Mouse (Mus musculus) neural tube, embryonic 11.5 days (tissue): Measurements from ENCODE around the gene Zswim7. TPM values are rescaled to one million over a fixed set of nuclear protein-coding genes. Genes with fewer than 3 reads are reported as not detected.

ENCODE experiments used
- ATAC-seq: fragments of 200-750 bp; cut with Nextera tagmentation; 2 replicates; pipeline ENCODE4 v1.8.0; 2017; ENCODE audit warnings: moderate number of reproducible peaks, mild to moderate bottlenecking, moderate TSS enrichment, moderate library complexity; ENCODE audit not compliant: insufficient read depth, low FRiP score, low TSS enrichment
- DNase-seq: peaks from one replicate; pipeline ENCODE4 v3.0.0-alpha.2; 2015; ENCODE audit warnings: low spot score
- H3K27ac ChIP-seq: fragments of 300-500 bp; sonication (generic); 2 replicates; pipeline ENCODE4 v1.5.1; 2014; ENCODE audit warnings: low read depth, mild to moderate bottlenecking, low read length
- H3K27me3 ChIP-seq: fragments of 300-500 bp; sonication (generic); 2 replicates; pipeline ENCODE4 v1.6.1; 2014; ENCODE audit warnings: mild to moderate bottlenecking, low read length, mixed read lengths; ENCODE audit not compliant: control insufficient read depth, insufficient read depth
- H3K36me3 ChIP-seq: fragments of 300-500 bp; sonication (generic); 2 replicates; pipeline ENCODE4 v1.6.1; 2014; ENCODE audit warnings: mild to moderate bottlenecking, low read length, moderate library complexity, mixed read lengths; ENCODE audit not compliant: control insufficient read depth, insufficient read depth
- H3K4me1 ChIP-seq: fragments of 300-500 bp; sonication (generic); 2 replicates; pipeline ENCODE4 v1.6.1; 2014; ENCODE audit warnings: low read length, mixed read lengths; ENCODE audit not compliant: control insufficient read depth, insufficient read depth
- H3K4me2 ChIP-seq: fragments of 300-500 bp; sonication (generic); 2 replicates; pipeline ENCODE4 v1.6.1; 2014; ENCODE audit warnings: low read depth, mild to moderate bottlenecking, moderate library complexity
- H3K4me3 ChIP-seq: fragments of 300-500 bp; sonication (generic); 2 replicates; pipeline ENCODE4 v1.5.1; 2014; ENCODE audit warnings: low read depth, low read length
- H3K9ac ChIP-seq: fragments of 300-500 bp; sonication (generic); 2 replicates; pipeline ENCODE4 v1.6.1; 2014; ENCODE audit warnings: mild to moderate bottlenecking, low read length
- H3K9me3 ChIP-seq: fragments of 300-500 bp; sonication (generic); 2 replicates; pipeline ENCODE4 v1.6.1; 2016; ENCODE audit warnings: low read length; ENCODE audit not compliant: control insufficient read depth
- WGBS: fragments of 180-500 bp; shearing (Covaris S2); extraction: QIAGEN DNeasy Blood & Tissue Kit; methylation state at CpG from one replicate; pipeline ENCODE4 v1.1.7; 2014; 5-methylcytosine and 5-hydroxymethylcytosine counted together
- polyA plus RNA-seq: library from polyadenylated mRNA; unstranded; fragments of >200 nt; fragmentation: Nextera tagmentation; extraction: Ambion mirVana; gene quantifications from 2 replicates; pipeline ENCODE4 v1.2.1, GENCODE M21; 2014

Gene Zswim7
- polyA plus RNA-seq, 1 experiment from 2014 or later: 19.7 TPM

DNA sequence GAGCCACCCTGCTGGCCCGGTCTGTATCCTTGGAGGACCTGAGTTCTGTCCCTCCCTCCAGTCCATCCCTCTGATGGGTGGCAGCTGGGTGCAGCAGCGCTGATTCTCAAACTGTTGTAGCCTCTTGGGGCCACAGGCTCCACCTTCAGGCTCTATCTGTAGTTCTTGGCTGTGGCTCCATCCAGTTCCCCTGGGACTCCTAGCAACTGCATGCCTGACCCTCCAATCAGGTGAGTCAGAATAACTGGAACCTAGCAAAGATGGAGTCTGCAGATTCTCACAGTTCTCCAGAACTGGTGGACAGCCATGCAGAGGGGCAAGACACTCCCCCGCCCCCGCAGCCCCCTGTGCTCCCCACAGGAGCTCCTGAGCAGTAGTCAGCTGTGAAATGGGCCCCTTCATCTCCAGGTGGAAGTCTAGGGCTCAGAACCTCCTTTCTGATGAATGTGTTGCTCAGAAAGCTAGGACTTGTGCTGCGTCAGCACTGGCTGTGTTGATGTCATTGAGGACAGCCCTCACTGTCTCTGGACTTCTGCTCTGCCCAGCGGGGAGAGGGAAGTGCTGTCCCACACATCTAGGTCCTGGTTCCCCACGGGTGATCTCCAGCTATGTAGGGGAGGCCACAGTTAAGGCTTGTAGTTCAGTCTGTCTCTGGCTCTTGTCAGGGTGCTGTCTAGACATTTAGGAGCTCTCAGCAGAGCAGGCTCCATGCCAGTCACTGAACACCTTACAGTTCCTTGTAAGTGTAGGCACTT is 60.2 kb downstream of the Zswim7 start:
- no peak overlapping the region for H3K9ac ChIP-seq
- H3K36me3 ChIP-seq: no peaks in the 10 kb centered on the region
- no peak overlapping the region for H3K4me3 ChIP-seq
- no peaks in the 10 kb centered on the region for H3K27me3 ChIP-seq
- no peak overlapping the region for H3K27ac ChIP-seq
- no peak for DNase-seq
- H3K4me2 ChIP-seq: no peak overlapping the region
- no peak for ATAC-seq
- H3K9me3 ChIP-seq: no peaks in the 10 kb centered on the region
- no peaks in the 10 kb centered on the region for H3K4me1 ChIP-seq
- 81% methylated on average over 7 of the region's 7 CpGs for WGBS

DNA sequence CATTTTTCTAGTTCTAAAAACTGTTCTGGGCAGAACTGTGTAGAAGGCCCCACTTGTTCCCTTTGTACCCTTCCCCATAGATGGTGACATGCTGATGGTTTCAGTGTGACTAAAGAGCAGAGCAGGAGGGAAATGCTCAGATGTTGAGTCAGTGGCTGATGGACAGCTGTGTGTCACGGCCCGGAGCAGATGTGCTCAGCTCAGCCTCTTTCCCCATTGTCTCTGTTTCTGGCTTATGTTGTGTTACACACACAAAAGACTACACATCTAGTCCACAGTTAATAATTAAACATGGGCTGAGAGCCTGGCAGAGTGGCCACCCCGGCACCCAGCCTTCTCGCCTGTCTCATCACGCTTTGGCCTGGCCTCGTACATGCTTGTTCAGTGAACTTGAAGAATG is 63.4 kb downstream of the Zswim7 start:
- Histone ChIP-seq H3K36me3 (no peaks in the 10 kb centered on the region), H3K9me3 (no peaks in the 10 kb centered on the region), H3K4me1 (no peaks in the 10 kb centered on the region), H3K27me3 (no peaks in the 10 kb centered on the region), H3K4me3 (no peak overlapping the region), H3K27ac (no peak overlapping the region), H3K9ac (no peak overlapping the region), H3K4me2 (no peak overlapping the region)
- ATAC-seq (no peak), DNase-seq (no peak)
- 74% methylated on average over 6 of the region's 6 CpGs for WGBS

Other genes with a start within 250 kb of the Zswim7 start
- 5.2 and 6.2 TPM in 2 replicates for gene Adora2b, start 32.4 kb downstream of the Zswim7 start, polyA plus RNA-seq
- gene Ttc19, start 98 bp upstream of the Zswim7 start, polyA plus RNA-seq: 17.5 and 18.0 TPM in 2 replicates
- 13.1 and 15.3 TPM in 2 replicates for gene Pigl, start 177.1 kb upstream of the Zswim7 start, polyA plus RNA-seq
- 160 and 176 TPM in 2 replicates for gene Ncor1, start 177.2 kb upstream of the Zswim7 start, polyA plus RNA-seq